Mouse (Mus musculus): Measurements from ENCODE around the gene Icam4.

- TF ChIP-seq POLR2A (IDR thresholded peaks at IDR 0.05; ENCODE audit: control insufficient read depth, low read depth, low read length) (no peak), CTCF (IDR thresholded peaks at IDR 0.05; ENCODE audit: control insufficient read depth, insufficient read depth, insufficient replicate concordance, low read depth, low read length) (no peak)
Observed at GRCm38 (mm10) chr9:21025258-21025810, 3.8 kb upstream of the Icam4 start.

Data from testis, adult 2 months (tissue).